Mouse (Mus musculus) limb, embryonic 15.5 days (tissue): Measurements from ENCODE around the gene Lrrtm4. TPM values are rescaled to one million over a fixed set of nuclear protein-coding genes. Genes with fewer than 3 reads are reported as not detected.

Experiments used
- ATAC-seq: fragments of 200-750 bp; cut with Nextera tagmentation; 2 replicates; pipeline ENCODE4 v1.8.0; 2017; ENCODE audit warnings: low read depth, moderate TSS enrichment; ENCODE audit not compliant: insufficient number of reproducible peaks, low FRiP score, low TSS enrichment
- H3K27ac ChIP-seq: fragments of 300-500 bp; sonication (generic); 2 replicates; pipeline ENCODE4 v1.5.1; 2015; ENCODE audit warnings: moderate library complexity, mild to moderate bottlenecking, inconsistent platforms
- H3K27me3 ChIP-seq: fragments of 300-500 bp; sonication (generic); 2 replicates; pipeline ENCODE4 v1.6.1; 2015; ENCODE audit warnings: inconsistent platforms
- H3K36me3 ChIP-seq: fragments of 300-500 bp; sonication (generic); 2 replicates; pipeline ENCODE4 v1.6.1; 2015; ENCODE audit warnings: inconsistent platforms
- H3K4me1 ChIP-seq: fragments of 300-500 bp; sonication (generic); 2 replicates; pipeline ENCODE4 v1.6.1; 2015; ENCODE audit warnings: inconsistent platforms
- H3K4me2 ChIP-seq: fragments of 300-500 bp; sonication (generic); 2 replicates; pipeline ENCODE4 v1.6.1; 2015; ENCODE audit warnings: mild to moderate bottlenecking, inconsistent platforms
- H3K4me3 ChIP-seq: fragments of 300-500 bp; sonication (generic); 2 replicates; pipeline ENCODE4 v1.5.1; 2015; ENCODE audit warnings: mild to moderate bottlenecking, inconsistent platforms
- H3K9ac ChIP-seq: fragments of 300-500 bp; sonication (generic); 2 replicates; pipeline ENCODE4 v1.6.1; 2015; ENCODE audit warnings: inconsistent platforms
- H3K9me3 ChIP-seq: fragments of 300-500 bp; sonication (generic); 2 replicates; pipeline ENCODE4 v1.6.1; 2016; ENCODE audit warnings: inconsistent platforms
- WGBS: fragments of 180-500 bp; shearing (Covaris S2); methylation state at CpG from one replicate; pipeline ENCODE4 v1.1.7; 2015; 5-methylcytosine and 5-hydroxymethylcytosine counted together
- polyA plus RNA-seq: library from polyadenylated mRNA; unstranded; fragments of >200 nt; fragmentation: Nextera tagmentation; extraction: Ambion mirVana; gene quantifications from 2 replicates; pipeline ENCODE4 v1.2.1, GENCODE M21; 2015

Gene Lrrtm4
- polyA plus RNA-seq, 1 experiment from 2014 or later = 4.4 TPM

DNA sequence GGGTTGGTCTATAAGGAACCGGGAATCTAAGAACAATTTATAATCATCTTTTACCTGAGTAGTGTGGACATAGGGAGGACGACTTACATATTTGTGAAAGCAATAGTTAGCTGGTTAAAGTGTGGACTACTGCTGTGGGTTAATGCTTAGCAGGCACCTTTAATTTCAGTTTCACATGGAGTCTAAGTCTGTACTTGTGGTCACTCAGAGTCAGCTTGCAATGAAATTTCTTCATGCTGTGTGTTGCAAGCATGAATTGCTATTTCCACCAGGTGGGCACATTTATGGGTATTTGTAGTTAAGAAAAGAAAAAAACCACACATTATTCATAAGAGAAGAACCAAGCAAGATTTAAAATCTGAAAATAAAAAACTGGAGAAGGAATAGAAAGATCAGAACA is 558.5 kb downstream of the Lrrtm4 start:
- no peaks in the 10 kb centered on the region for H3K9me3 ChIP-seq
- no peak overlapping the region for H3K27ac ChIP-seq
- no peak for ATAC-seq
- H3K36me3 ChIP-seq = no peaks in the 10 kb centered on the region
- H3K9ac ChIP-seq = no peak overlapping the region
- H3K4me3 ChIP-seq = no peak overlapping the region
- no peak overlapping the region for H3K4me2 ChIP-seq
- no peaks in the 10 kb centered on the region for H3K4me1 ChIP-seq
- H3K27me3 ChIP-seq = no peaks in the 10 kb centered on the region
- 84% methylated on average over 2 of the region's 2 CpGs for WGBS

GRCm38 (mm10) chr6:80582225-80582624 is 563.5 kb downstream of the Lrrtm4 start:
- no peaks in the 10 kb centered on the region for H3K9me3 ChIP-seq
- WGBS = 83% methylated on average over 1 of the region's 1 CpGs

DNA sequence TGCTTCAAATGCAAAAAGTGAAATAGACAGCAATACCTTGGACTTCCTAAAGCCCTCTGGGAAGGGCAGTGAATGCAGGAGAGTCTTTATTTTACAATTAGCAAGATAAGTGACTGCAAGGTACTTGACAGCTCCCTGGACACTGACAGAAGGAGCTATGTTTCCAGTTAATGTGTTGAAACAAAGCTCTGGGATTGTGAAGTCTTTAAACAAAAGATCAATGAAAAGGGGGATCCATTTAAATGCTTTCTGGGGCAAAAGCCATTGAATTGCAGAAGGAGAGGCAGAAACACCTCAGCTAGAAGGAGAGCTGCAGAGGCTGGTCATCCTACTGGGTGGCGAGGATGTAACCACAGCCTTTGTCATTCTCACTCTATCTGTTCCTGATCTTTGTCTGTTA is 571.1 kb downstream of the Lrrtm4 start:
- no peak for ATAC-seq
- Histone ChIP-seq H3K4me2 (no peak overlapping the region), H3K27me3 (no peaks in the 10 kb centered on the region), H3K9ac (no peak overlapping the region), H3K36me3 (no peaks in the 10 kb centered on the region), H3K4me1 (no peaks in the 10 kb centered on the region), H3K4me3 (no peak overlapping the region), H3K9me3 (no peaks in the 10 kb centered on the region), H3K27ac (no peak overlapping the region)
- 72% methylated on average over 1 of the region's 1 CpGs for WGBS

More at GRCm38 (mm10) chr6:80582225-80582624, 563.5 kb downstream of the Lrrtm4 start:
- Histone ChIP-seq H3K36me3 (no peaks in the 10 kb centered on the region), H3K27me3 (no peaks in the 10 kb centered on the region), H3K4me2 (no peak overlapping the region), H3K9ac (no peak overlapping the region), H3K4me3 (no peak overlapping the region), H3K27ac (no peak overlapping the region), H3K4me1 (no peaks in the 10 kb centered on the region)
- no peak for ATAC-seq

GRCm38 (mm10) chr6:80619508-80619907 is 600.8 kb downstream of the Lrrtm4 start:
- Histone ChIP-seq H3K4me1 (no peaks in the 10 kb centered on the region), H3K27me3 (no peaks in the 10 kb centered on the region), H3K36me3 (no peaks in the 10 kb centered on the region), H3K27ac (no peak overlapping the region), H3K4me3 (no peak overlapping the region), H3K9ac (no peak overlapping the region), H3K4me2 (no peak overlapping the region), H3K9me3 (no peaks in the 10 kb centered on the region)
- 89% methylated on average over 2 of the region's 2 CpGs for WGBS
- no peak for ATAC-seq

- Histone ChIP-seq H3K9me3 (no peaks in the 10 kb centered on the region), H3K4me1 (no peaks in the 10 kb centered on the region), H3K27ac (no peak overlapping the region), H3K36me3 (no peaks in the 10 kb centered on the region), H3K9ac (no peak overlapping the region), H3K4me2 (no peak overlapping the region), H3K27me3 (no peaks in the 10 kb centered on the region), H3K4me3 (no peak overlapping the region)
- no peak for ATAC-seq
- 66% methylated on average over 6 of the region's 6 CpGs for WGBS
These were observed 604.1 kb downstream of the Lrrtm4 start for GRCm38 (mm10) chr6:80622676-80623334.

- no peaks in the 10 kb centered on the region for H3K9me3 ChIP-seq
- no peak overlapping the region for H3K27ac ChIP-seq
- no peaks in the 10 kb centered on the region for H3K4me1 ChIP-seq
- no peaks in the 10 kb centered on the region for H3K27me3 ChIP-seq
- no peak overlapping the region for H3K9ac ChIP-seq
- no peak for ATAC-seq
- H3K4me3 ChIP-seq = no peak overlapping the region
- 76% methylated on average over 4 of the region's 4 CpGs for WGBS
- no peaks in the 10 kb centered on the region for H3K36me3 ChIP-seq
- H3K4me2 ChIP-seq = no peak overlapping the region
These were observed 606.8 kb downstream of the Lrrtm4 start for GRCm38 (mm10) chr6:80625509-80625908.

DNA sequence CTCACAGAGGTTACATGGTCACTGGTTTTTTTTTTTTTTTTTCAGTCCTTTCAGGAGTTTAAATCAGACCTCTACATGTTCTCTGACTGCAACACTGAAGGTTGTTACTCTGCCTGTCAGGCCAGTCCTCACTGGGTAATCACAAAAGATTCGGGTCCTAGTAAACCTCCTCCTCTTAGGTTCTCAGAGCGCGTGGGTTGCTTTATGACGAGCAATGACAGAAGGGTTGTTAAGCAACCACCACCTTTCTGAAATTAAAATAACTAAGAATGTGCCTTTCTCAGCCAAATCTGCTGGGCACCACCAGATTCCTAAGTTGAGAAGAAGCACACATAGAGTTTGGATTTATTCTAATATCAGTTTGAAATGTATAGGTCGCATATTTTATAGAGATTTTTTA is 644.1 kb downstream of the Lrrtm4 start:
- no peak for ATAC-seq
- Histone ChIP-seq H3K4me3 (no peak overlapping the region), H3K4me2 (no peak overlapping the region), H3K4me1 (no peaks in the 10 kb centered on the region), H3K9ac (no peak overlapping the region), H3K27ac (no peak overlapping the region), H3K36me3 (no peaks in the 10 kb centered on the region), H3K27me3 (no peaks in the 10 kb centered on the region), H3K9me3 (no peaks in the 10 kb centered on the region)
- 72% methylated on average over 5 of the region's 5 CpGs for WGBS

DNA sequence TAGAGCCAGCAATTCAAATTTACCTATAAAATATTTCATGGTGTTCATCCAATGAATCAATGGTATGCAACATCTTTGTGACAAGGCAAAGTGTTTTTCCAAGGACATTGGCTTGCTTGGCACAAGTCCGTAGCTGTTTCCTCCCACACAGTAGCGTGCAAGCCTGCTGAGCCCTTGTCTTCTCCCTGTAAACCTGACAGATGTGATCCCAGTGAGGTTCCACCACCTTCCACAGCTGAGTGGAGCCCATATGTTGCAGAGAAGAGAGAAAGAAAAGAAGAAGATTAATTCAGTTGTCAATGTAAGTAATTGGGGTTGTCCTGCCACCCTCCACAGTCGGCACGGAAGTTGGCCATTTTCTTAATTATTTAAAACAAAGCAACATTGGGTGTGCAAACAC is 645.4 kb downstream of the Lrrtm4 start:
- H3K9me3 ChIP-seq = no peaks in the 10 kb centered on the region
- H3K9ac ChIP-seq = no peak overlapping the region
- H3K36me3 ChIP-seq = no peaks in the 10 kb centered on the region
- H3K4me1 ChIP-seq = no peaks in the 10 kb centered on the region
- no peaks in the 10 kb centered on the region for H3K27me3 ChIP-seq
- ATAC-seq = no peak
- no peak overlapping the region for H3K4me2 ChIP-seq
- WGBS = 73% methylated on average over 4 of the region's 4 CpGs
- no peak overlapping the region for H3K4me3 ChIP-seq
- no peak overlapping the region for H3K27ac ChIP-seq

DNA sequence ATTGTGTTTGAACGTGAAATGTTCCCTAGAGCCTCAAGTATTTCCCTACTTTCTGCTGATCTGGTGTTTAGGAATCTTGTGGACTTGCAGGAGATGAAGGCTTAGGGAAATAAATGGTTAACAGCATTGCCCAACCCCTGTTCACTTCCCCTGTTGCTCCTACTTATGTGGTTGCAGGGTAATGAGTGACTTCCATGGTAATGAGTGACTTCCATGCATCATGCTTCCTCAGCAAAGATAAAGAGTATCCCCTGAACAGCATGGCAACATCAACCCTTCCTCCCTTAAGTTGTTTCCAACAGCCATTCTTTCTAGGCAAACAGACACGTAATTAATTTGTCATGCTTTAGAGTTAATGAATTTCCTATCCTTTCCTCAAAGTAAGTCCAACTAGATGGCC is 685.5 kb downstream of the Lrrtm4 start:
- WGBS = 62% methylated on average over 2 of the region's 2 CpGs
- H3K27me3 ChIP-seq = no peaks in the 10 kb centered on the region
- no peaks in the 10 kb centered on the region for H3K9me3 ChIP-seq
- H3K27ac ChIP-seq = no peak overlapping the region
- ATAC-seq = no peak
- no peak overlapping the region for H3K4me3 ChIP-seq
- no peak overlapping the region for H3K9ac ChIP-seq
- no peaks in the 10 kb centered on the region for H3K4me1 ChIP-seq
- no peaks in the 10 kb centered on the region for H3K36me3 ChIP-seq
- no peak overlapping the region for H3K4me2 ChIP-seq

GRCm38 (mm10) chr6:80720468-80720867 is 701.8 kb downstream of the Lrrtm4 start:
- Histone ChIP-seq H3K4me2 (no peak overlapping the region), H3K9me3 (no peaks in the 10 kb centered on the region), H3K4me3 (no peak overlapping the region), H3K36me3 (no peaks in the 10 kb centered on the region), H3K27me3 (no peaks in the 10 kb centered on the region), H3K4me1 (no peaks in the 10 kb centered on the region; the same call in 1 of the 2 replicates), H3K9ac (no peak overlapping the region), H3K27ac (no peak overlapping the region)
- 82% methylated on average over 5 of the region's 5 CpGs for WGBS
- ATAC-seq = no peak

DNA sequence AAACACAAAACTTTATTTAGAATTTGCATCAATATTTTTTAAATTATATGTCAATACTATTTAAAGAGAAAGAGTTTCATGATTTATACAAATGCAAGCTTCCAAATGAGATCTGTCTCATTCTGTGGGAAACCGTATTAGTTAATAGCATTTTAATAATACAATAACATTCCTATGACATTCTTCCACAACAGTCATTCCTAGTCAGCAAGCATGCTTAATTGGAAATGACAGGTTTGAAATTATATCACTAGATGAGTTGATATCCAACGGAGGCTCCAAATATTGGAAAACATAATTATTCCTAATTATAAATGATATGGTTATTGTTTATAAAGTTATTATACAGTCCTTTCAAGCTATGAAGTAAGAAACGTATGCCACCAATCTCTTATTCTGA is 714.7 kb downstream of the Lrrtm4 start:
- H3K4me3 ChIP-seq = no peak overlapping the region
- ATAC-seq = no peak
- H3K27ac ChIP-seq = no peak overlapping the region
- no peak overlapping the region for H3K4me2 ChIP-seq
- H3K4me1 ChIP-seq = no peaks in the 10 kb centered on the region
- H3K27me3 ChIP-seq = no peaks in the 10 kb centered on the region
- no peaks in the 10 kb centered on the region for H3K9me3 ChIP-seq
- H3K36me3 ChIP-seq = no peaks in the 10 kb centered on the region
- 82% methylated on average over 3 of the region's 3 CpGs for WGBS
- no peak overlapping the region for H3K9ac ChIP-seq

DNA sequence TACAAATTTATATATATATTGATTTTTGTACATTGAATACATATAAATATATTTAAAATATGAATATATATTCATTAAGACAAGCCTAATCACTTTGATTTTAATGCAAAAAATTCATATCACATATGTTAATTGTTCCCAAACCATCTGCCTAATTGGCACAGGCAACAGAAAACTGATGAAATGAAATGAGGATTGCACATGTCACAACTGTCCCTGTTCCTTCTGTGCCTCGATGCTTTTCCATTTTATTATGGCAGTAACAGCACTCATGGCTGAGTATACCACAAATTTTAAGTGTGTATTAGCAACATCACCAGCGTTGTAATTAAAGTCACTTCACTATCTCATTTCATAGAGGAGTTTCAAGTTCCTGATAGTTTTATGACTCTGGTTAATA is 732.1 kb downstream of the Lrrtm4 start:
- ATAC-seq = no peak
- no peak overlapping the region for H3K4me2 ChIP-seq
- WGBS = 81% methylated on average over 2 of the region's 2 CpGs
- H3K27ac ChIP-seq = no peak overlapping the region
- H3K9me3 ChIP-seq = no peaks in the 10 kb centered on the region
- H3K27me3 ChIP-seq = no peaks in the 10 kb centered on the region
- no peaks in the 10 kb centered on the region for H3K4me1 ChIP-seq
- no peak overlapping the region for H3K4me3 ChIP-seq
- H3K9ac ChIP-seq = no peak overlapping the region
- no peaks in the 10 kb centered on the region for H3K36me3 ChIP-seq

GRCm38 (mm10) chr6:80760641-80761204 is 742.0 kb downstream of the Lrrtm4 start:
- Histone ChIP-seq H3K36me3 (no peaks in the 10 kb centered on the region), H3K9me3 (no peaks in the 10 kb centered on the region), H3K4me3 (no peak overlapping the region), H3K27me3 (no peaks in the 10 kb centered on the region), H3K4me2 (no peak overlapping the region), H3K4me1 (no peaks in the 10 kb centered on the region), H3K9ac (no peak overlapping the region), H3K27ac (no peak overlapping the region)
- no peak for ATAC-seq
- WGBS = 61% methylated on average over 5 of the region's 5 CpGs
